16 mouse cellular contexts compared by ENCODE assay signal in genomic region chr12:17652216-17653050, GRCm38 (mm10). TPM values are rescaled to one million over a fixed set of nuclear protein-coding genes. Genes with fewer than 3 reads are reported as not detected.
DNase-seq lines count a peak whose midpoint lies in the region; ATAC-seq lines count a peak whose summit lies in the region.
"Had no signal": no experiment of that assay in that cellular context is flagged by ENCODE, and none has a peak within 500 bp of the region (broad histone marks: within the 10 kb centered on the region; RNA-seq: fewer than 3 reads in every experiment).

No protein-coding gene starts in this region.

- H3K27ac ChIP-seq in hindbrain, embryonic 14.5 days: peak overlapping the region; percentile 12; the same call in 1 of the 2 replicates
- no peak overlapping the region for H3K27ac ChIP-seq in hindbrain, embryonic 10.5 days
- H3K27ac ChIP-seq: embryonic facial prominence, embryonic 15.5 days; heart, embryonic 10.5 days; lung, embryonic 15.5 days had no signal

- no peaks in the 10 kb centered on the region for H3K27me3 ChIP-seq in hindbrain, embryonic 14.5 days (ENCODE audit: control insufficient read depth, insufficient read depth, low read length)
- H3K27me3 ChIP-seq in hindbrain, embryonic 10.5 days (ENCODE audit: insufficient read depth, poor library complexity, severe bottlenecking): no peaks in the 10 kb centered on the region
- H3K27me3 ChIP-seq: embryonic facial prominence, embryonic 15.5 days; lung, embryonic 15.5 days had no signal

- H3K4me1 ChIP-seq in hindbrain, embryonic 14.5 days (replicated peaks; ENCODE audit: control insufficient read depth, insufficient read depth, low read length): peaks cover 7% of the 10 kb centered on the region; the same call in 1 of the 2 replicates
- no peaks in the 10 kb centered on the region; the same call in 1 of the 2 replicates for H3K4me1 ChIP-seq in hindbrain, embryonic 10.5 days (replicated peaks)
- H3K4me1 ChIP-seq: embryonic facial prominence, embryonic 15.5 days; heart, embryonic 10.5 days; lung, embryonic 15.5 days had no signal

- H3K4me2 ChIP-seq in hindbrain, embryonic 14.5 days (replicated peaks): no peak overlapping the region
- H3K4me2 ChIP-seq: embryonic facial prominence, embryonic 15.5 days; lung, embryonic 15.5 days had no signal

- no peak overlapping the region for H3K9ac ChIP-seq in hindbrain, embryonic 14.5 days
- H3K9ac ChIP-seq: embryonic facial prominence, embryonic 15.5 days; lung, embryonic 15.5 days had no signal

- H3K4me3 ChIP-seq in hindbrain, embryonic 14.5 days (replicated peaks; ENCODE audit: low read length): no peak overlapping the region
- H3K4me3 ChIP-seq in hindbrain, embryonic 10.5 days: no peak overlapping the region
- H3K4me3 ChIP-seq: embryonic facial prominence, embryonic 15.5 days; heart, embryonic 10.5 days; lung, embryonic 15.5 days had no signal

- ATAC-seq in hindbrain, embryonic 14.5 days (ENCODE audit: low FRiP score): peak; percentile 25; the same call in 1 of the 2 replicates
- ATAC-seq: intestine, embryonic 16.5 days had no signal

- H3K36me3 ChIP-seq in hindbrain, embryonic 14.5 days (replicated peaks; ENCODE audit: control insufficient read depth, insufficient read depth): no peaks in the 10 kb centered on the region
- no peaks in the 10 kb centered on the region for H3K36me3 ChIP-seq in hindbrain, embryonic 10.5 days
- H3K36me3 ChIP-seq: embryonic facial prominence, embryonic 15.5 days; heart, embryonic 10.5 days; lung, embryonic 15.5 days had no signal

- no peak for DNase-seq in hindbrain, embryonic 14.5 days (ENCODE audit: low spot score)
- no peak for DNase-seq in hindbrain, embryonic 10.5 days (ENCODE audit: low spot score)
- peak; percentile 24 to 28 for DNase-seq in right cerebral cortex, postnatal 10 days (ENCODE audit: low spot score in 2 of 2)
- DNase-seq in right cerebral cortex, postnatal 14 days: no peak
- peak; percentile 57 to 64 for DNase-seq in cerebellum, postnatal 10 days
- DNase-seq in kidney, adult 8-10 months: no peak
- no peak for DNase-seq in gastrocnemius, adult 8-10 months (ENCODE audit: low spot score in 2 of 2)
- DNase-seq: adrenal gland, adult 2 months; gastrocnemius, postnatal 25 days; kidney, postnatal 14 days; layer of hippocampus, adult 9-11 months; right cerebral cortex, postnatal 25 days had no signal

- H3K9me3 ChIP-seq in hindbrain, embryonic 14.5 days (ENCODE audit: control insufficient read depth, low read length): no peaks in the 10 kb centered on the region
- peaks cover 15% of the 10 kb centered on the region for H3K9me3 ChIP-seq in hindbrain, embryonic 10.5 days
- H3K9me3 ChIP-seq: embryonic facial prominence, embryonic 15.5 days; heart, embryonic 10.5 days; lung, embryonic 15.5 days had no signal

- WGBS in hindbrain, embryonic 14.5 days: 44% methylated on average over 8 of the region's 8 CpGs
- 58% methylated on average over 8 of the region's 8 CpGs for WGBS in hindbrain, embryonic 10.5 days

RNA-seq across cellular contexts. Expression of gene Hpcal1, which starts 38.2 kb away (rescaled TPM):
- polyA plus RNA-seq in hindbrain, embryonic 14.5 days (2014; fragmentation: Nextera tagmentation; extraction: Ambion mirVana): 125 and 133 TPM in 2 replicates
- polyA plus RNA-seq in hindbrain, embryonic 10.5 days (2016; fragmentation: Nextera tagmentation; extraction: Ambion mirVana): 35.9 and 39.9 TPM in 2 replicates
- total RNA-seq in gastrocnemius, adult 8-10 months (2022): 1 to 10 TPM; 3.4 to 3.9 (median 3.5) TPM

Comparison
In these comparisons a context has a peak if more than half of its experiments do, and no peak if none do; other contexts are left out.
1. DNase-seq: peak in right cerebral cortex, postnatal 10 days (2 of 2) and cerebellum, postnatal 10 days (2 of 2); none in hindbrain, embryonic 14.5 days (single experiment), hindbrain, embryonic 10.5 days (single experiment), right cerebral cortex, postnatal 14 days (single experiment), kidney, adult 8-10 months (0 of 2) and gastrocnemius, adult 8-10 months (0 of 2).